Mouse (Mus musculus) testis, adult 10 weeks (tissue): ENCODE results near the gene Gm5799. TPM values are rescaled to one million over a fixed set of nuclear protein-coding genes. Genes with fewer than 3 reads are reported as not detected.

Source experiments
- polyA plus RNA-seq: library from polyadenylated mRNA; stranded (reverse); fragments of 350-450 nt; fragmentation: Illumina TruSeq; extraction: RNeasy Lipid Tissue Mini Kit (QIAGEN cat#74804); gene quantifications from one replicate; pipeline ENCODE4 v1.2.3, GENCODE M21; 2014; ENCODE audit warnings: low read depth, low replicate concordance

The Gm5799 gene
- polyA plus RNA-seq, result 13.4 TPM

DNA sequence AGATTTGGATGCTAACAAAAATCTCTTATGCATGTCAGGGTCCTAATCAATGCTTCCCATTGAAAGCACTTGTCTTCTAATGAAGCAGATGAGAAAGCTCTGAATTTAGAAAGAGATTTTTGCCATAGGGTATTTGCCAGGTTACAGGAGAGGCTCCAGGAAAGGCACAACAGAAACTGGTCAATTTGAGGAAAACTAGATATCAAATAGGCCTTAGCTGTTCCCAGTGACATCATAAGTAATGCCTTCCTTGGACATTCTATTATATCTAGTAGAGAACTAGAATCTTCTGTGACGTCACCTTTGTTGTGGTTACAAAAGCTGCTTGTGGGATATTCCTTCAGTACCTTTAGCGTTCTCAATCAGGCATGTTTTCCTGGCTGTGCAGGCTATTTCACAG, at the start of gene Gm5799:
Gene Gm5799 (plus strand): TSS at position 301 of the 400 bp plus-strand sequence.

DNA sequence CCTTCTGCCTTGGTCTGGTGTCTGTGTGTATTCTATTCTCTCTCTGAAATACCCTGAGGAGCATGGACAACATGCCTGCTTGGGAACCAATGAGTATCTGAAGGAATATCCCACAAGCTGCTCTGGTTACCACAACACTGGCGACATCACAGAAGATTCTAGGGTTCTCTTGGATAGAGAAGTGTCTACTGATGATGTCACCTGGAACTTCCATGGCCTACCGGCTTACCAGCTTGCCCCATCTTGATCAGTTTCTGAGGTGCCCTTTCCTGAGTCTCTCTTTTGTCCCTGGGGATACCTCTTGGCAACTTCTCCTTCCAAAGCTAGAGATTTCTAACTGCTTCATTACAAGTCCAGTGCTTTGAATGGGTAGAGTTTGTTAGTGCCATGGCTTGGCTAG, 35.7 kb downstream of the Gm5799 start, which contains the start of gene Gm17654:
Gene Gm17654 (minus strand): TSS at position 101 of the 400 bp plus-strand sequence.

Other genes starting within 250 kb of the Gm5799 start
- gene Gm8127, start 249.7 kb upstream of the Gm5799 start, polyA plus RNA-seq, result 7.0 TPM
- gene 1700001F09Rik, start 195.8 kb upstream of the Gm5799 start, polyA plus RNA-seq, result 603 TPM
- gene Gm8138, start 127.2 kb upstream of the Gm5799 start, polyA plus RNA-seq, result 7.0 TPM
- gene Gm17654, start 35.6 kb downstream of the Gm5799 start, polyA plus RNA-seq, result 1.5 TPM
- 119 TPM for gene Gm10375, start 64.4 kb downstream of the Gm5799 start, polyA plus RNA-seq
- 1.0 TPM for gene Gm8165, start 133.6 kb downstream of the Gm5799 start, polyA plus RNA-seq
- 2.6 TPM for gene Gm7324, start 154.3 kb downstream of the Gm5799 start, polyA plus RNA-seq
- gene Gm16506, start 183.9 kb downstream of the Gm5799 start, polyA plus RNA-seq, result 2.5 TPM
- 13.0 TPM for gene Gm6526, start 204.3 kb downstream of the Gm5799 start, polyA plus RNA-seq
- gene Gm8180, start 241.2 kb downstream of the Gm5799 start, polyA plus RNA-seq, result 8.0 TPM